Mouse (Mus musculus): ENCODE data around the gene Gtpbp3.

Gtpbp3 gene

GRCm38 (mm10) chr8:71487691-71488445 lies at the start of gene Gtpbp3:
TSS of gene Gtpbp3 (plus strand) at chr8:71488103.
- DNase-seq: peak; percentile 75

DNA sequence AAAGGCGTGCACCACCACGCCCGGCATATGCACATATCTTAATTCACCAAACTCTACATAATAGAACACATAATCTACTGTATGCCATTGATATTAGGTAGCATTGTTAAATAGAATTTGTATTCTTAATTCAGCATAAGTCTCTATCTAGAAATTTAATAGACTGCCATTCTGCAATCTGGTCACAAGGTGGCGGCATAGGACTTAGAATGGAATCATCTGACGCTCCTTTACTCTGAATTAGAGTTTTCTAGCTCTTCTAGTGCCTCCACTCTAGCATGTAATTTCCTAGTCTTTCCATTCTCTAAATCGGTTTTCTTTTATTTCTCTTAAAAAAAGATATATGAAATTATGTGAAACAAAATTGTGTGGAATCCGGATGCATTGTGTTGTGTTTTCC lies 46.5 kb upstream of the Gtpbp3 start:
- DNase-seq: peak; percentile 43

GRCm38 (mm10) chr8:71445096-71445495 lies 42.8 kb upstream of the Gtpbp3 start:
- no peak for DNase-seq

DNA sequence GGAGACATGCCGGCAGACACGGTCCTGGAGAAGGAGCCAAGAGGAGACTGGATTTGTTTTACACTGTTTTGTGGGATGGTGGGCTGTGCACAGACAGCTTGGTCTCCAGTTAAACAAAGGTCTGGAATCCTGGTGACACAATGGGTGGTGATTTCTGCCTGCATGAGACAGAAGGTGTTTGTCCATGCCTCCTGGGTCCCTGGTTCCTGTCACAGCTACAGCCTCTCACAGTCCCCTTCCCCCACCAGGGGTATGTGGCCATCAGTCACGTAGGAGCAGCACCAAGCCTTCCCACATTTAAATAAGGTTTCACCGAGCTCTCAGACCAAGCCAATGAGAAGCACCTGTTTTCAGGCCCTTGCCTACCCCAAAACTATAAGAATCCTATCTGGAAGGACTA lies 36.6 kb upstream of the Gtpbp3 start:
- no peak for DNase-seq

DNA sequence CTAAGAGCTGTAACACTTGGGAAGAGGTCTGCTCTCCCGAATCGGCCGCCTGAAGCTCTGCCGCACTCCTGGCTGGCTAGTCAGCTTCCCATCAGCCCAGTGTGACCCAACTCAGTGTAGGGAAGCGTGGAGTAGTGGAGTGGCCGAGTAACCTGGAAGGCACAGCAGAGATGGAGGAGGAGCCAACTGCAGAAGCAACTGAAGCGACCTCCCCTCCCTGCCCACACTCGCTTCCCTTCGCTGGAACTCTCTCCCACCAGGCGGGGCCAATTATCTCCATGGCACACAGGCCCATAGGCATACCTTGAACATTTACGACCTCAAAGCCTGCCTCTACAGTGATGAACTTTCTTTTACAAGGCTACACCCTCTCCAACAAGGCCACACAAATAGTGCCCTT lies 36.1 kb upstream of the Gtpbp3 start:
- no peak for DNase-seq

- no peak for DNase-seq
Observed at GRCm38 (mm10) chr8:71452669-71453068, 35.2 kb upstream of the Gtpbp3 start.

GRCm38 (mm10) chr8:71454668-71455067 lies 33.2 kb upstream of the Gtpbp3 start:
- DNase-seq: peak; percentile 9

DNA sequence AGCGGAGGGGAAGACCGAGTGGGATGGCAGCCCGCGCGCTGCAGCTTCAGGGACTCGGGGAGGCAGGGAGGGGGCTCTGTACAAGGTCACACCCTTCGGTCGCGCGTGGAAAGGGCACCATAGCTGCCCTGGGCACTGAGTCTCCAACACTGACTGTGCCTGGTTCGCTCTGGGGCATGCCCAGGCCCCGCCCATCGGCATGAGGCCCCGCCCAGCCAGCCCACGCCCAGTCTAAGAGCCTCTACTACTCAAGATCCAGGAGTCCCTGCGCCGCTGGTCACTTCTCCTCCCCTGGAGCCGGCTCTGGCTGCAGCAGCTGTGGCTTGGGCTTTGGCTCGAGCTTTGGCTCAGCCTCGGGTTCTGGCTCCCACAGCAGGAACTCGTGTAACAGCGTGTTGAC lies 31.0 kb upstream of the Gtpbp3 start:
- DNase-seq: peak; percentile 50

GRCm38 (mm10) chr8:71457659-71458270 lies 30.1 kb upstream of the Gtpbp3 start:
- DNase-seq: peak; percentile 41

DNA sequence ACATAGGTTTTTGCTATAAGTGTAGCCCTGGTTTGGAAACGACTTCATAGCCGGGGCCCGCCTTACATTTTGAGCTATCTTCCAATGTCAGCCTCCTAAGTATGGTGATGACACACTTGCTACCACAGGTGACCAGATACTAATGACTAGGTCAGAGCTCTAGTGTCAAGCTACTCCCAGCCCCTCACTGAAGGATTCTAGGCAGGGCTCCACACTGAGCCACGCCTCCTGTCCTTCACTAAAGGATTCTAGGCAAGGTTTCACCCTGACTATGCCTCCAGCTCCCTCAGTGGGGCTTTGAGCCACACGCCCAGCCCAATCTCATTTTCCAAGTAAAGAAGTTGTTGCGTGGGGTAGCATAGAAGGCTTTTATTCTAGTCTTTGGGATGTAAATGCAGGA lies 27.2 kb upstream of the Gtpbp3 start:
- no peak for DNase-seq

- DNase-seq: peak; percentile 72
Observed at GRCm38 (mm10) chr8:71461152-71461840, 26.6 kb upstream of the Gtpbp3 start.

DNA sequence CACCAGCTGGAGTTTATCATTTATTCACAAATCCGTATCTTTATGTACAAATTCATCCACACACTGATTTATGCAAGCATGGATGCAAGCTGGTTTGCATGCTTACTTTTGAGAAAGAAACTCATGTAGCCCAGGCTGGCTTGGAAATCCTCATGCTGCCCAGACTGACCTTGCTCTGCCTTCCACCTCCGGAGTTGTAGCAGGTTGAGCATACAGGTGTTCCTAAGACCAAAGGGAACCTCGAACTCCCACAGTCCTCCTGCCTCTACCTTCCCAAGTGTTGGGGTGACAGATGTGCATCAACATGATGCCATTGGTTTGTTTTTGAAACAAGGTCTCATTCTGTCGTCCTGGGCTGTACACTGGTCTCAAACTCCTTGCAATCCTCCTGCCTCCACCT lies 25.7 kb upstream of the Gtpbp3 start:
- no peak for DNase-seq

DNA sequence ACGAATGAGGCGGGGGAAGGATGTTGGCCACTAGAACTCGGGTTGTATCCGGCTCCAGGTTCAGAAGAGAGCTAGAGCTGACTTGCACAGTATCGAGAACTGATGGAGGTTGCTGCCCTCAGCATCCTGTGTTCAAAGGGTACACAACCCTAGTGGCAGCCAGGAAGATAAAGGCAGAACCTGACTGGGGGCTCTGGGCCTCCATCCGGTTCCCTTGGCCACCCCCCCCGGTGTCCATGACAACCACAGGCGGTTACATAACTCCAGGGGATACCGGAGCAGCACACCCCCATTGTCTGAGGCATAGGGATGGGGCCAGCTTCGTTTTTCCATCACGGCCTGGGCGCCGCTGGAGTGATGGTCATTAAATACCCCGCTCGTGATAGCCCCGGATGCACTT lies 25.1 kb upstream of the Gtpbp3 start:
- DNase-seq: peak; percentile 85

- peak; percentile 99 for DNase-seq
Observed at GRCm38 (mm10) chr8:71463188-71464033, 24.5 kb upstream of the Gtpbp3 start, which contains the start of gene Abhd8. TSS of gene Abhd8 (minus strand) at chr8:71463655.

GRCm38 (mm10) chr8:71464513-71465500 lies 23.1 kb upstream of the Gtpbp3 start, which contains the start of gene Mrpl34:
TSS of gene Mrpl34 (plus strand) at chr8:71464959.
- DNase-seq: peak; percentile 100

DNA sequence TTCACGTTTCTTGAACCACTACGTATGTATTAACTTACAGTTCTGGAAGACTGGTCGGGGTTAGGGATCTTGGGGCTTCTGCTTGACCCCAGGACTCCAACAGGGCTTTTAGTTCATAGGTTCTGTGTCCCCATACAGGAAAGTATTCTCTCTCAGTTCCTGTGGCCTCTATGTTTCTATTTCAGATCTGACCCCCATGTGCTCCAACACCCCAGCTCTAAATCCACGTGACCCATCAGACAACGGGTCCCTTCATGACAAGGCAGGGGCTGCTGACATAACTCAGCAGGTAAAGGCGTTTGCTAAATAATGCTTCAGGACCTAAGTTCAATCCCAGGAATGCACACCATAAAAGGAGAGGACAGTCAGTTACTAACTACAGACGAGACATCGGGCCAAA lies 22.2 kb upstream of the Gtpbp3 start:
- peak; percentile 59 for DNase-seq

- DNase-seq: peak; percentile 69
Observed at GRCm38 (mm10) chr8:71466198-71466597, 21.7 kb upstream of the Gtpbp3 start.

DNA sequence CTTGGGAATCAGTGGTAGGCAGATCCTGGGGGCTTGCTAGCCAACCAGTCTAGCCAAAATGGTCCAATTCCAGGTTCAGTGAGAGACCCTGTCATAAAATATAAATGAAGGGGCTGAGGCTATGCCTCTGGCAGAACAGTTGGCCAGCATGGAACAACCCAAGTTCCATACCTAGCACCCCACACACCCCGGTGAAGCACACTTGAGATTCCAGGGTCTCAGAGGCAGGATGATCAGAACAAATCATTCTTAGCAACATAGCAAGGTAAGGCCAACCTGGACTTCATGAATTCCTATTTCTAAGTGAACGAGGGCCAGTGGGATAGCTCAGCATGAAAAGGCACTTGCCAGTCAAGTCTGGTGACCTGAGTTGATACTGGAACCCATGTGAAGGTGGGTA lies 20.7 kb upstream of the Gtpbp3 start:
- DNase-seq: peak; percentile 53

DNA sequence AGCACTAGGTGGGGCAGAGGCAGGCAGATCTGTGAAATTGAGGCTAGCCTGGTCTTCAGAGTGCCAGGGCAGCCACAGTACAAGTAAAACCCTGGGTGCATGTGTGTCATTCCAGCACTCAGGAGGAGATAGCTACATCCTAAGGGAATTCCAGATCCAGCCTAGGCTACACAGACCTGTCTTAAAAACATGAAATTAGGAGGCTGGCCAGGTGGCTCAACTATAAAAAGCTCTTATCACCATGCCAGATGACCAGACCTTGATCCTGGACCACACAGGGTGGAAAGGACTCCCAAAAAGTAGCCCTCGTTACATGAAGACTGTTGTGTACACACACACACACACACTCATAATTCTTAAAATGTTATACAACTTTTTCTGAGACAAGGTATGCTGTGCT lies 19.9 kb upstream of the Gtpbp3 start:
- DNase-seq: peak; percentile 62

DNA sequence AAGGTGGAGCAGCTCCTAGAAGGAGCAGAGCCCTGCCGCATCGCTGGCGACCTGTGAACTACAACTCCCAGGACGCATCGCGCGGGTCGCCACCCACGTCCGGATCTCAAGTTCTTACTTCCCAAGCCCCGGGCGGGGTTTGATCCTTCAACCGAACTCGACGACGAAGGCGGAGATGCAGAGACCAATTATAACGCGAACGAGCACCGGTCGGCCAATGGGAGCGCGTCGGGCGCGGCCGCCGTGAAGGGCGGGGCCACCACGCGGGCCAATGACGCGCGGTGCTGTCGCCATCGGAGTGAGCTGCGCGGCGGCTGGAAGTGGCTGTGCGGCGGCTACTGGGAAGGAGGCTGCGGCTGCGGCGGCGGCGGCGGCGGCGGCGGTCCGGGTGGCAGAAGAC lies 19.0 kb upstream of the Gtpbp3 start, which contains the start of gene Dda1:
Gene Dda1, plus strand, starts transcription at position 284 of the 400 bp plus-strand sequence.
- peak; percentile 99 for DNase-seq

- peak; percentile 84 for DNase-seq
Observed at GRCm38 (mm10) chr8:71469411-71469810, 18.5 kb upstream of the Gtpbp3 start.
